Mouse (Mus musculus): ENCODE results near the gene AU021092.

DNA sequence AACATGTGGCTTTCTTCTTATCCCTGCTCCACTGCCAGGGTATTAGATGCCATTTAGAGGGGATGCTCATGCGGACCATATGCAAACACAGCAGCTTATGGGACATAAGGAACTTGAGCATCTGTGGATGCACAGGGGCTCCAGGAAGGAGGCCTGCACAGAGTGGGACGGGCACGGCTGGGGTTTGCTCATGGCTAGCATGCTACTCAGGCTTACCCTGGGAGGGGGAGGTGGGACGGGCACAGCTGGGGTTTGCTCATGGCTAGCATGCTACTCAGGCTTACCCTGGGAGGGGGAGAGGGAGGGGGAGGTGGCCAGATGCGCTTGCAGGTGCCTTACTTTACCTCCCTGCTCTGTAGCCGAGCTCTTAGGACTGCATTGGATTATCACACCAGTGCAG lies 20.8 kb upstream of the AU021092 start:
- no peak for TF ChIP-seq EP300 (IDR thresholded peaks at IDR 0.05; ENCODE audit: low read depth)
- TF ChIP-seq CTCF (IDR thresholded peaks at IDR 0.05; ENCODE audit: low read depth) = no peak

Measured in liver, postnatal 0 days (tissue).